Mouse (Mus musculus) testis, adult 2 months (tissue): ENCODE data around the gene Tex26.

ENCODE experiments used
- CTCF ChIP-seq: fragments of 200-500 bp; IDR thresholded peaks from 2 replicates; pipeline ENCODE4 v1.5.1; 2012; ENCODE audit warnings: low read depth, mild to moderate bottlenecking, inconsistent platforms, low read length, moderate library complexity; ENCODE audit not compliant: control insufficient read depth, insufficient read depth, insufficient replicate concordance
- POLR2A ChIP-seq: fragments of 200-500 bp; IDR thresholded peaks from 2 replicates; pipeline ENCODE4 v1.6.1; 2012; ENCODE audit warnings: low read depth, mild to moderate bottlenecking, inconsistent platforms, low read length, moderate library complexity; ENCODE audit not compliant: control insufficient read depth

GRCm38 (mm10) chr5:149411509-149412193 lies 27.8 kb upstream of the Tex26 start, which contains the start of gene Medag:
- no peak for TF ChIP-seq CTCF
- TF ChIP-seq POLR2A, result 0 out of 2 replicates have a peak, but pooled peaks have one; percentile 14
